Mouse (Mus musculus): ENCODE results near the gene Sec63. TPM values are rescaled to one million over a fixed set of nuclear protein-coding genes. Genes with fewer than 3 reads are reported as not detected.

The Sec63 gene
- polyA plus RNA-seq (2014; fragmentation: Nextera tagmentation; extraction: Ambion mirVana) = 26.0 and 29.4 TPM in 2 replicates

DNA sequence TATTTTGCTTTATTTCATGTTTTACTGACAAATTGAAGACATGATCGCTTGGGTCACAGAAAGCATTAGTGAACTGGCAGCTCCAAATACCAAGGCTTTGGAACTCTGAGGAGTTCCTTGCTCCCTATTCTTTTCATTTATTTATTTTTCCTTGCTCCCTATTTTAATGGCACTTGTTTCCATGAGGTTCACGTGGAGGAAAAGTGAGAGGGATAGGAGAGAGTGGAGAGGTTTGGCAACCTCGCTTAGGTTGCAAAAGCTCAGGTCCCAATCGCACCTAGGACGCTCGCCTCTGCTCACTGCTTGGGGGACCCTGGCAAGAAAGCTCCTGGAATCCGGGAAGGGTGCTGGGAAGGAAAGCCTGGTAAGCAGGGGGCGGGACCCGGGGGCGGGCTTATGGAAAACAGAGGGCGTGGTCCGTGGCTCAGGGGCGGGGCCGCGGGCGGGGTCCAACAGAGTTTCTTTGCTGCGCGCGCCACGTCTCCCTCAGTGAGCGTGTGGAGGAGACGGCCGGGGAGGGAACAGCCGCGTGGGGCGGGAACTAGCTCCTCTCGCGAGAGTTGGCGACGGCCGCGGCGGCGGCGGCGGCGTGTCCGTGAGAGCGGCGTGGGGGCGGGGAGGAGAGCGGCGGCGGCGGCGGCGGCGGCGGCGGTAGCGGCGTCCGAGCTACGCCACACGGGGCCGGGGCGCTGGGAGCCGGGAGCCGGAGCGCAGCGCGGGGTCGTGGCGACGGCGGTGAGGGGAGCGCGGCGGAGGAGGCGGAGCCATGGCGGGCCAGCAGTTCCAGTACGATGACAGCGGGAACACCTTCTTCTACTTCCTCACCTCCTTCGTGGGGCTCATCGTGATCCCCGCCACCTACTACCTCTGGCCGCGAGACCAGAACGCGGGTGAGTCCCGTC lies at the start of gene Sec63:
Sec63 (plus strand) TSS at position 498 of the 902 bp plus-strand sequence.
- peak within 1 kb of the TSS; percentile 82 for H3K27ac ChIP-seq (replicated peaks; ENCODE audit: low read depth, low read length)
- no peaks in the 10 kb centered on the region for H3K27me3 ChIP-seq (ENCODE audit: control insufficient read depth, insufficient read depth, low read length)
- peak within 1 kb of the TSS; percentile 87 for H3K4me3 ChIP-seq (ENCODE audit: low read depth, low read length)
- H3K36me3 ChIP-seq (replicated peaks; ENCODE audit: control insufficient read depth, insufficient read depth, low read depth, low read length) = no peaks in the 10 kb centered on the region
- ATAC-seq (replicated peaks; ENCODE audit: insufficient number of reproducible peaks, low FRiP score, low TSS enrichment, low read depth) (peak; percentile 94), DNase-seq (ENCODE audit: low spot score) (peak; percentile 98)
- no peaks in the 10 kb centered on the region for H3K9me3 ChIP-seq (replicated peaks; ENCODE audit: control insufficient read depth, low read length)
- peak within 1 kb of the TSS; percentile 97 for H3K9ac ChIP-seq (replicated peaks; ENCODE audit: low read length)
- H3K4me2 ChIP-seq (ENCODE audit: low read depth, low read length) = peak within 1 kb of the TSS; percentile 50
- under 1% methylated on average over 53 of the region's 81 CpGs for WGBS
- H3K4me1 ChIP-seq (ENCODE audit: control insufficient read depth, insufficient read depth, low read length) = no peaks in the 10 kb centered on the region

DNA sequence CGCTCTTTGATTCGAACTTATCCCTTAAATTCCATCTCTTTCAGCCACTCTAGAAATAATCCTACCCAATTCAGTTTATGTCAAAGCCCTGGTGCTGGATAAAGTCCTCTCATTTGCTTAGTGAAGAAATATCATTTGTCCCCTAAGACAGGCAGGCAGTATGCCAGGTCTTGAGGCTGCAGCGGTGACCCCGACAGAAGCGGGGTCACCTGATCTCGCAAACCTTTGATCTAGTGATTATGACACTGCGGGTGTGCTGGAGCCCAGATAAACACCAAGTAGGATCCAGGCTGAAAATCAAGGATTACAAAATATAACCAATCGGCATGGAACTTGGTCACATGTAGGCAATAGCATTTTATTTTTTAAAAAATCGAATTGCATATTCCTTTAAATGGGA lies 46.6 kb upstream of the Sec63 start:
- Histone ChIP-seq H3K36me3 (replicated peaks; ENCODE audit: control insufficient read depth, insufficient read depth, low read depth, low read length) (no peaks in the 10 kb centered on the region), H3K4me2 (ENCODE audit: low read depth, low read length) (no peak overlapping the region), H3K9ac (replicated peaks; ENCODE audit: low read length) (no peak overlapping the region), H3K4me1 (ENCODE audit: control insufficient read depth, insufficient read depth, low read length) (0 out of 2 replicates have a peak, but pooled peaks cover 3% of the 10 kb centered on the region), H3K4me3 (ENCODE audit: low read depth, low read length) (no peak overlapping the region), H3K27me3 (ENCODE audit: control insufficient read depth, insufficient read depth, low read length) (no peaks in the 10 kb centered on the region), H3K9me3 (replicated peaks; ENCODE audit: control insufficient read depth, low read length) (no peaks in the 10 kb centered on the region), H3K27ac (replicated peaks; ENCODE audit: low read depth, low read length) (no peak overlapping the region)
- ATAC-seq (replicated peaks; ENCODE audit: insufficient number of reproducible peaks, low FRiP score, low TSS enrichment, low read depth) (no peak), DNase-seq (ENCODE audit: low spot score) (no peak)
- WGBS = 19% methylated on average over 9 of the region's 9 CpGs

DNA sequence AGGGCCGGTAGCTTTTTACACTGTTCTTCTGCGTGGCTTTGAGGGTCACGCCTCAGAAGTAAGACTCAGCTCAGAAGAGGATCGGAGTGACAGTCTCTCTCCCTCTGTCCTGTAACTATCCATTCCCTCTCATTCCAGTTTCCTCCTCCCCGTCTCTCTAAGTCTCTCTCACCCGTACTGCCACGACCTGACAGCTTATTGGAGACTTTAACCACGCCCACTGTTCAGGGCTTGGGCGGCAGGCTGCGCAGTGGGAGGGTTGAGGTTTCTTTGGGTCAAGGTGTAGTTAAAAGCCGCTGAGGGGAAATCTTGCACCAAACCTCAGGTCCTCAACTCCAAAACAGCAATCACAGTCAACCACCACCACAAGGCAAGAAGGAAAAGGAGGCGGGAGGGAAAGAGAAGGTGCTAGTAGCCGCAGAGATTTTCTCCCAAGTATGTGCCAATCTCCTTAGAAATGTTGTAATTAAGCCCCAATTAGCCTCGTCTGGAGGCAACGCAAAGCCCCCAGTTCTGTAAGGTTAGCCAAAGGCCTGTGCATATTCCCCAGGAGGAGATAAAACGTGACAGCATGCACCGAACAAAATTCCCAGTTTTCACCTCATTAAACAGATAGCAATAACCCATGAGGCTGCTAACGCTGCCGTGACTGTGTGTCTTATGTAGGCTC lies 45.8 kb upstream of the Sec63 start:
- H3K9ac ChIP-seq (replicated peaks; ENCODE audit: low read length) = no peak overlapping the region
- H3K27ac ChIP-seq (replicated peaks; ENCODE audit: low read depth, low read length) = no peak overlapping the region
- ATAC-seq (replicated peaks; ENCODE audit: insufficient number of reproducible peaks, low FRiP score, low TSS enrichment, low read depth) (no peak), DNase-seq (ENCODE audit: low spot score) (peak; percentile 34)
- H3K4me2 ChIP-seq (ENCODE audit: low read depth, low read length) = peak overlapping the region; percentile 32; the same call in 1 of the 2 replicates
- H3K9me3 ChIP-seq (replicated peaks; ENCODE audit: control insufficient read depth, low read length) = no peaks in the 10 kb centered on the region
- WGBS = 19% methylated on average over 19 of the region's 19 CpGs
- H3K4me1 ChIP-seq (ENCODE audit: control insufficient read depth, insufficient read depth, low read length) = 0 out of 2 replicates have a peak, but pooled peaks cover 3% of the 10 kb centered on the region
- H3K27me3 ChIP-seq (ENCODE audit: control insufficient read depth, insufficient read depth, low read length) = no peaks in the 10 kb centered on the region
- H3K36me3 ChIP-seq (replicated peaks; ENCODE audit: control insufficient read depth, insufficient read depth, low read depth, low read length) = no peaks in the 10 kb centered on the region
- no peak overlapping the region for H3K4me3 ChIP-seq (ENCODE audit: low read depth, low read length)

DNA sequence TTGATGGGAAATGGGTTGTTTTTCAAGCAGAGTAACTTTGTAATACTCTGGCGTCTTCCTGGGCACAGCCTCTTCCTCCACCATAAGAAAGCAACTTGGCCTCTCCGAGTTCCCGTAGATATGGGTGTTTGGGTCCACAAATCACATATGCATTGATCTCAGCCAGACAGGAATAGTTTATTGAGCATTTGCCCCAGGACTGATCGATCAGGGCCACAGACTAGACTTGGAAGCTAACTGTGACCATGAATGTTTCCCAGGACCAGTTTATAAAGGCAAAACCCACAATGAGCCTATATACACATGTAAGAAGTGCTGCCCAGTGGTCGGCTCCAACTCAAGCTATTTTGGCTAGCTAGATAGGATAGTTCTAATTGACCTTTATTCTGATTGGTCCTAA lies 39.2 kb upstream of the Sec63 start:
- Histone ChIP-seq H3K4me2 (ENCODE audit: low read depth, low read length) (no peak overlapping the region), H3K4me3 (ENCODE audit: low read depth, low read length) (no peak overlapping the region), H3K9ac (replicated peaks; ENCODE audit: low read length) (no peak overlapping the region), H3K9me3 (replicated peaks; ENCODE audit: control insufficient read depth, low read length) (no peaks in the 10 kb centered on the region), H3K36me3 (replicated peaks; ENCODE audit: control insufficient read depth, insufficient read depth, low read depth, low read length) (no peaks in the 10 kb centered on the region), H3K27ac (replicated peaks; ENCODE audit: low read depth, low read length) (no peak overlapping the region), H3K27me3 (ENCODE audit: control insufficient read depth, insufficient read depth, low read length) (no peaks in the 10 kb centered on the region), H3K4me1 (ENCODE audit: control insufficient read depth, insufficient read depth, low read length) (no peaks in the 10 kb centered on the region)
- DNase-seq (ENCODE audit: low spot score) = no peak
- ATAC-seq (replicated peaks; ENCODE audit: insufficient number of reproducible peaks, low FRiP score, low TSS enrichment, low read depth) = no peak
- WGBS = 88% methylated on average over 5 of the region's 5 CpGs

DNA sequence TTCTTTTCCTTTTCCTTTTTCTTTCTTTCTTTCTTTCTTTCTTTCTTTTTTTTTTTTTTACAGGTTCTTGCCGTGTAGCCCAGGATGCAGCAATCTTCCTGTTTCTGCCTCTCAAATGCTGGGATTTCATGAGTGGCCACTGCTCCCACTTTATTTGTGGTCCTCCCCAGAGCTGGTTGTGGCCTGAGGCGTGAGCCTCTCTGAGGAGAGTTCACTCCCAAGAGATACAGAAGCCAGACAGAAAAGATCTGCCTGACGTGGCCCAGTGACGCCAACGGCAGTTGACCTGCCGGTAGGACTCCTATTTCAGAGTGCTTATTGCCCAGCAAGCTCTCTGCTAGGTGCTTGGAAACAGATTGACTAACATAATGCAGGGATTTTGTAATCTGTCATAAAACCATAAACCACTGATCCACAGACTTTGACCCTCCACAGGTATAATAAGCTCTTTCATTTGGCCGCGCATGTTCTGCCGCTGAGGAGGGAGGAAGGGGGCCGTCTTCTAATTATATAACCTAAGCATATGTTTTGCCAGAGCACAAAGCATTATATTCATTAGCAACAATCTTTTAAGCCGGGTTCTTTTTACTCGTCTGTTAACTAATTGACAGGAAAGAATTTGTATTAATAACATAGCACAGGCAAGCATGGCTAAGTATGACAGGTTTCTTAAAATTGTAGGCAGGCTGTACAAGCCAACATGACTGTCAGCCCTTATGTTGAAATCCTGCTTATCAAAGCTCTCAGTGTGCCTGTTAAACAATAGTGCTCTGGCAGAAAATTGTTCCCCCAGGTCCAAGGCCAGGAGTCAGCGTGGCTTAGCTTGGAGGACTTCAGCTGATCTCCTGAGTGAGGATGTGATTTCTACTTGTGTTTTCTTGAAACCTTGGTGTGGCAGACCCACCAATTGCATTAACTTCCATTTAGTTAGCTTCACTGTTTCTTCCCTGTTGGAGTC lies 37.7 kb upstream of the Sec63 start:
- Histone ChIP-seq H3K9ac (replicated peaks; ENCODE audit: low read length) (no peak overlapping the region), H3K27me3 (ENCODE audit: control insufficient read depth, insufficient read depth, low read length) (no peaks in the 10 kb centered on the region), H3K4me3 (ENCODE audit: low read depth, low read length) (no peak overlapping the region), H3K27ac (replicated peaks; ENCODE audit: low read depth, low read length) (no peak overlapping the region), H3K4me1 (ENCODE audit: control insufficient read depth, insufficient read depth, low read length) (no peaks in the 10 kb centered on the region), H3K36me3 (replicated peaks; ENCODE audit: control insufficient read depth, insufficient read depth, low read depth, low read length) (no peaks in the 10 kb centered on the region), H3K9me3 (replicated peaks; ENCODE audit: control insufficient read depth, low read length) (no peaks in the 10 kb centered on the region), H3K4me2 (ENCODE audit: low read depth, low read length) (no peak overlapping the region)
- no peak for DNase-seq (ENCODE audit: low spot score)
- 62% methylated on average over 13 of the region's 13 CpGs for WGBS
- no peak for ATAC-seq (replicated peaks; ENCODE audit: insufficient number of reproducible peaks, low FRiP score, low TSS enrichment, low read depth)

DNA sequence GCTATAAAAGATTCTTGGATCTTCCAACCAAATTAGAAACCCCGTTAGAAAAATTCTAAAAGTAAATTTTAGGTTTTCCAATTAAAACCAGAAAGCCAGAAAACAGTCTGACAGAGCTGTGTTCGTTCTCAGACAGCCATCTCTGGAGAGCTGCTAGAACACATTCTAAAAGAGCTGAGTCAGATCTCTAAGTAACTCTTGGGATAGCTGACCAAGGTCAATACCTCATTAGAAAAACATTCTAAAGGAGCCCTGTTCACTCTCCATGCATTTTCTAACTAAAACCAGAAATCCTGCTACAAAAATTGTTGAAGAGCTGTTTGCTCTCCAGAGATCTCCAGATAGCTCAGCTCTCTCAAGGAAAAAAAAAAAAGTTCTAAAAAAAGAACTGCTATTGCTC lies 31.7 kb upstream of the Sec63 start:
- no peak overlapping the region for H3K4me3 ChIP-seq (ENCODE audit: low read depth, low read length)
- no peak for ATAC-seq (replicated peaks; ENCODE audit: insufficient number of reproducible peaks, low FRiP score, low TSS enrichment, low read depth)
- no peaks in the 10 kb centered on the region for H3K4me1 ChIP-seq (ENCODE audit: control insufficient read depth, insufficient read depth, low read length)
- H3K9me3 ChIP-seq (replicated peaks; ENCODE audit: control insufficient read depth, low read length) = no peaks in the 10 kb centered on the region
- no peak overlapping the region for H3K27ac ChIP-seq (replicated peaks; ENCODE audit: low read depth, low read length)
- no peaks in the 10 kb centered on the region for H3K36me3 ChIP-seq (replicated peaks; ENCODE audit: control insufficient read depth, insufficient read depth, low read depth, low read length)
- DNase-seq (ENCODE audit: low spot score) = no peak
- no peak overlapping the region for H3K4me2 ChIP-seq (ENCODE audit: low read depth, low read length)
- H3K9ac ChIP-seq (replicated peaks; ENCODE audit: low read length) = no peak overlapping the region
- no peaks in the 10 kb centered on the region for H3K27me3 ChIP-seq (ENCODE audit: control insufficient read depth, insufficient read depth, low read length)
- WGBS = 83% methylated on average over 2 of the region's 2 CpGs

DNA sequence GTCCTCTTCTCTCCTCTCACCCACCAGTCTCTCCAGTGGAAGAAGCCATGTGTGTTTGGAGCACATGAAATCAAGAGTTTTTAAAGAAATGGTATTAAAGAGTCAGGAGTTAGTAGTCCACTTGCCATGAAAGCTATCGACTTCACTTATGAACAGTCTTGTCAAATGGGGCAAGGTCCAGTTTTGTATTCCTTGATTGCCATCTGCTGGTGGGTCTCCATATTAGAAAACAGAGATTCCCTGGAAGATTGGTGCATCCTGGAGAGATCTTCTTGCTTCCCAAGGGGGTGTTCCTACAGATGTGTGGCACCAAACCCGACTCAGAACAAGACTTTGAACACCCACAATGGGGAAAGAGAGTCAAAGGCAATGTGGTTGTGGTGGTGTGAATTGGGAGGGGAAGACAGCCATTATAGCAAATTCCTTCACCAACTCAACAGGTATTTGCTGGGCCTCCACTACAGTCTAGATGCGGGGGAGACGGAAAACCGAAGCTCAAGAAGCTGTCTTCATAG lies 26.7 kb upstream of the Sec63 start:
- H3K9me3 ChIP-seq (replicated peaks; ENCODE audit: control insufficient read depth, low read length) = no peaks in the 10 kb centered on the region
- peak; percentile 66 for DNase-seq (ENCODE audit: low spot score)
- H3K4me3 ChIP-seq (ENCODE audit: low read depth, low read length) = no peak overlapping the region
- no peak overlapping the region for H3K4me2 ChIP-seq (ENCODE audit: low read depth, low read length)
- no peaks in the 10 kb centered on the region for H3K4me1 ChIP-seq (ENCODE audit: control insufficient read depth, insufficient read depth, low read length)
- no peak overlapping the region for H3K27ac ChIP-seq (replicated peaks; ENCODE audit: low read depth, low read length)
- no peak for ATAC-seq (replicated peaks; ENCODE audit: insufficient number of reproducible peaks, low FRiP score, low TSS enrichment, low read depth)
- H3K27me3 ChIP-seq (ENCODE audit: control insufficient read depth, insufficient read depth, low read length) = no peaks in the 10 kb centered on the region
- WGBS = 58% methylated on average over 5 of the region's 5 CpGs
- no peaks in the 10 kb centered on the region for H3K36me3 ChIP-seq (replicated peaks; ENCODE audit: control insufficient read depth, insufficient read depth, low read depth, low read length)
- no peak overlapping the region for H3K9ac ChIP-seq (replicated peaks; ENCODE audit: low read length)

Measured in embryonic facial prominence, embryonic 11.5 days (tissue).